Mouse (Mus musculus) midbrain, embryonic 13.5 days (tissue): ENCODE results near the gene Ids. TPM values are rescaled to one million over a fixed set of nuclear protein-coding genes. Genes with fewer than 3 reads are reported as not detected.
A peak's percentile ranks its signal among the peaks of the same experiment; 100 is the strongest.
"Not testable (repeated sequence)": the region's sequence is repeated elsewhere in the genome, so short reads cannot be mapped to it uniquely, and the experiment has no call there.

Experiments used
- ATAC-seq: fragments of 200-750 bp; cut with Nextera tagmentation; 2 replicates; pipeline ENCODE4 v1.8.0; 2017; ENCODE audit warnings: mild to moderate bottlenecking, moderate TSS enrichment, moderate library complexity
- H3K27ac ChIP-seq: fragments of 300-500 bp; sonication (generic); 2 replicates; pipeline ENCODE4 v1.5.1; 2015; ENCODE audit warnings: inconsistent platforms, mild to moderate bottlenecking, moderate library complexity
- H3K27me3 ChIP-seq: fragments of 300-500 bp; sonication (generic); 2 replicates; pipeline ENCODE4 v1.6.1; 2015; ENCODE audit warnings: mild to moderate bottlenecking, inconsistent platforms
- H3K36me3 ChIP-seq: fragments of 300-500 bp; sonication (generic); 2 replicates; pipeline ENCODE4 v1.6.1; 2015; ENCODE audit warnings: mild to moderate bottlenecking, inconsistent platforms
- H3K4me1 ChIP-seq: fragments of 300-500 bp; sonication (generic); replicated peaks from 2 replicates; pipeline ENCODE4 v1.6.1; 2015; ENCODE audit warnings: inconsistent platforms
- H3K4me2 ChIP-seq: fragments of 300-500 bp; sonication (generic); replicated peaks from 2 replicates; pipeline ENCODE4 v1.6.1; 2015; ENCODE audit warnings: moderate library complexity, mild to moderate bottlenecking, inconsistent platforms
- H3K4me3 ChIP-seq: fragments of 300-500 bp; sonication (generic); replicated peaks from 2 replicates; pipeline ENCODE4 v1.5.1; 2015; ENCODE audit warnings: mild to moderate bottlenecking, inconsistent platforms
- H3K9ac ChIP-seq: fragments of 300-500 bp; sonication (generic); replicated peaks from 2 replicates; pipeline ENCODE4 v1.6.1; 2015; ENCODE audit warnings: mild to moderate bottlenecking, inconsistent platforms
- H3K9me3 ChIP-seq: fragments of 300-500 bp; sonication (generic); 2 replicates; pipeline ENCODE4 v1.6.1; 2016; ENCODE audit warnings: mild to moderate bottlenecking, inconsistent platforms
- WGBS: fragments of 180-500 bp; shearing (Covaris S2); methylation state at CpG from one replicate; pipeline ENCODE4 v1.1.7; 2015; 5-methylcytosine and 5-hydroxymethylcytosine counted together
- polyA plus RNA-seq: library from polyadenylated mRNA; unstranded; fragments of >200 nt; fragmentation: Nextera tagmentation; extraction: Ambion mirVana; gene quantifications from 2 replicates; pipeline ENCODE4 v1.2.1, GENCODE M21; 2015

Gene Ids
- polyA plus RNA-seq, result 11.3 and 14.2 TPM in 2 replicates

- 28% methylated on average over 45 of the region's 45 CpGs for whole genome bisulfite sequencing
- ATAC-seq, result peak; percentile 97
- peak within 1 kb of the TSS; percentile 57 for H3K9ac ChIP-seq
These were observed at the start of gene Ids for GRCm38 (mm10) chrX:70364661-70365613. Gene Ids (minus strand): TSS chrX:70365084.

GRCm38 (mm10) chrX:70392636-70393035, 27.8 kb upstream of the Ids start:
- not testable (repeated sequence) for H3K4me1 ChIP-seq, H3K4me3 ChIP-seq, ATAC-seq, H3K9ac ChIP-seq, H3K9me3 ChIP-seq, H3K4me2 ChIP-seq, H3K36me3 ChIP-seq, H3K27me3 ChIP-seq, H3K27ac ChIP-seq

More at GRCm38 (mm10) chrX:70364661-70365613, at the start of gene Ids:
- Histone ChIP-seq H3K4me2 (peak within 1 kb of the TSS; percentile 53), H3K4me3 (peak within 1 kb of the TSS; percentile 51), H3K27ac (peak within 1 kb of the TSS; percentile 69; the same call in 1 of the 2 replicates), H3K4me1 (peaks cover 12% of the 10 kb centered on the region), H3K27me3 (no peaks in the 10 kb centered on the region), H3K9me3 (no peaks in the 10 kb centered on the region), H3K36me3 (0 out of 2 replicates have a peak, but pooled peaks cover 3% of the 10 kb centered on the region)

GRCm38 (mm10) chrX:70385962-70386351, 21.1 kb upstream of the Ids start:
- Histone ChIP-seq H3K4me2 (peak overlapping the region; percentile 56), H3K4me3 (peak overlapping the region; percentile 53), H3K36me3 (no peaks in the 10 kb centered on the region), H3K9ac (peak overlapping the region; percentile 64), H3K4me1 (peaks cover 9% of the 10 kb centered on the region), H3K27me3 (no peaks in the 10 kb centered on the region), H3K27ac (peak overlapping the region; percentile 70; the same call in 1 of the 2 replicates), H3K9me3 (no peaks in the 10 kb centered on the region)
- ATAC-seq, result peak; percentile 58
- WGBS, result 19% methylated on average over 11 of the region's 11 CpGs

GRCm38 (mm10) chrX:70385276-70385961, 20.5 kb upstream of the Ids start, which contains the start of gene 1110012L19Rik:
Gene 1110012L19Rik (plus strand): TSS chrX:70385877.
- Histone ChIP-seq H3K4me2 (peak within 1 kb of the TSS; percentile 56), H3K27ac (peak within 1 kb of the TSS; percentile 70), H3K27me3 (no peaks in the 10 kb centered on the region), H3K4me3 (peak within 1 kb of the TSS; percentile 53), H3K9me3 (no peaks in the 10 kb centered on the region), H3K4me1 (peaks cover 9% of the 10 kb centered on the region), H3K36me3 (no peaks in the 10 kb centered on the region), H3K9ac (peak within 1 kb of the TSS; percentile 64)
- WGBS, result 25% methylated on average over 22 of the region's 22 CpGs
- ATAC-seq, result peak; percentile 95

GRCm38 (mm10) chrX:70384917-70385275, 20.0 kb upstream of the Ids start:
- H3K4me2 ChIP-seq, result peak overlapping the region; percentile 56
- H3K27ac ChIP-seq, result peak overlapping the region; percentile 70; the same call in 1 of the 2 replicates
- no peaks in the 10 kb centered on the region for H3K36me3 ChIP-seq
- ATAC-seq, result no peak
- H3K4me3 ChIP-seq, result peak overlapping the region; percentile 53
- H3K27me3 ChIP-seq, result no peaks in the 10 kb centered on the region
- no peaks in the 10 kb centered on the region for H3K9me3 ChIP-seq
- H3K9ac ChIP-seq, result peak overlapping the region; percentile 64; the same call in 1 of the 2 replicates
- 50% methylated on average over 3 of the region's 3 CpGs for WGBS
- H3K4me1 ChIP-seq, result peaks cover 9% of the 10 kb centered on the region

GRCm38 (mm10) chrX:70374469-70375110, 9.7 kb upstream of the Ids start:
- H3K4me3 ChIP-seq, H3K9me3 ChIP-seq, H3K36me3 ChIP-seq, H3K4me2 ChIP-seq, H3K9ac ChIP-seq, H3K4me1 ChIP-seq, H3K27me3 ChIP-seq, H3K27ac ChIP-seq: not testable (repeated sequence)
- peak; percentile 78 for ATAC-seq
- 67% methylated on average over 5 of the region's 6 CpGs for WGBS

- not testable (repeated sequence) for H3K4me1 ChIP-seq, H3K36me3 ChIP-seq, H3K27ac ChIP-seq, H3K9ac ChIP-seq, H3K4me2 ChIP-seq, ATAC-seq, H3K9me3 ChIP-seq, H3K27me3 ChIP-seq, H3K4me3 ChIP-seq
- 20% methylated on average over 2 of the region's 6 CpGs for WGBS
These were observed 4.9 kb upstream of the Ids start for GRCm38 (mm10) chrX:70369758-70370157.

- Histone ChIP-seq H3K4me3 (peak overlapping the region; percentile 51), H3K4me1 (peaks cover 12% of the 10 kb centered on the region), H3K36me3 (peaks cover 10% of the 10 kb centered on the region), H3K4me2 (peak overlapping the region; percentile 53), H3K27ac (0 out of 2 replicates have a peak overlapping the region, but pooled peaks have one; percentile 69), H3K27me3 (no peaks in the 10 kb centered on the region), H3K9ac (peak overlapping the region; percentile 57), H3K9me3 (no peaks in the 10 kb centered on the region)
- ATAC-seq, result peak; percentile 34; the same call in 1 of the 2 replicates
- 60% methylated on average over 1 of the region's 1 CpGs for WGBS
These were observed 682 bp downstream of the Ids start for GRCm38 (mm10) chrX:70364202-70364601.

GRCm38 (mm10) chrX:70363446-70363845, 1.4 kb downstream of the Ids start:
- Histone ChIP-seq H3K27ac (no peak overlapping the region), H3K9ac (peak overlapping the region; percentile 57), H3K4me3 (peak overlapping the region; percentile 51), H3K36me3 (peaks cover 17% of the 10 kb centered on the region), H3K4me2 (peak overlapping the region; percentile 53), H3K4me1 (peaks cover 12% of the 10 kb centered on the region), H3K27me3 (no peaks in the 10 kb centered on the region), H3K9me3 (no peaks in the 10 kb centered on the region)
- ATAC-seq, result no peak
- WGBS, result 87% methylated on average over 5 of the region's 5 CpGs

- no peaks in the 10 kb centered on the region for H3K27me3 ChIP-seq
- peak overlapping the region; percentile 51 for H3K4me3 ChIP-seq
- H3K9ac ChIP-seq, result no peak overlapping the region
These were observed 1.9 kb downstream of the Ids start for GRCm38 (mm10) chrX:70362985-70363384.

GRCm38 (mm10) chrX:70330202-70330843, 34.6 kb downstream of the Ids start:
- no peak overlapping the region for H3K4me2 ChIP-seq
- no peak overlapping the region for H3K4me3 ChIP-seq
- WGBS, result 20% methylated on average over 6 of the region's 6 CpGs
- H3K27ac ChIP-seq, result no peak overlapping the region
- H3K27me3 ChIP-seq, result no peaks in the 10 kb centered on the region
- no peaks in the 10 kb centered on the region for H3K4me1 ChIP-seq
- H3K9ac ChIP-seq, result no peak overlapping the region
- ATAC-seq, result peak; percentile 83
- no peaks in the 10 kb centered on the region for H3K36me3 ChIP-seq
- H3K9me3 ChIP-seq, result no peaks in the 10 kb centered on the region

More at GRCm38 (mm10) chrX:70362985-70363384, 1.9 kb downstream of the Ids start:
- 84% methylated on average over 7 of the region's 7 CpGs for WGBS
- no peaks in the 10 kb centered on the region for H3K9me3 ChIP-seq
- H3K4me2 ChIP-seq, result peak overlapping the region; percentile 53
- H3K27ac ChIP-seq, result no peak overlapping the region
- H3K4me1 ChIP-seq, result peaks cover 12% of the 10 kb centered on the region
- no peak for ATAC-seq
- peaks cover 21% of the 10 kb centered on the region for H3K36me3 ChIP-seq
